Mouse (Mus musculus) midbrain, embryonic 11.5 days (tissue): ENCODE measurements at regions not wholly inside any gene's neighbourhood (a gene's known extent, or its start where the extent isn't known, plus 50 kb on each side); places are given as distances from the start of the nearest gene placed in this dataset.

Source experiments
- ATAC-seq: fragments of 200-750 bp; cut with Nextera tagmentation; 2 replicates; pipeline ENCODE4 v1.8.0; 2017; ENCODE audit warnings: moderate TSS enrichment, moderate library complexity; ENCODE audit not compliant: low FRiP score
- DNase-seq: peaks from one replicate; pipeline ENCODE4 v3.0.0; 2015; ENCODE audit warnings: low spot score; ENCODE audit errors: missing footprints
- H3K27ac ChIP-seq: fragments of 300-500 bp; sonication (generic); 2 replicates; pipeline ENCODE4 v1.5.1; 2014; ENCODE audit warnings: low read depth, low read length
- H3K27me3 ChIP-seq: fragments of 300-500 bp; sonication (generic); 2 replicates; pipeline ENCODE4 v1.6.1; 2014; ENCODE audit warnings: mild to moderate bottlenecking, low read length, moderate library complexity, mixed read lengths; ENCODE audit not compliant: control insufficient read depth, insufficient read depth
- H3K36me3 ChIP-seq: fragments of 300-500 bp; sonication (generic); 2 replicates; pipeline ENCODE4 v1.6.1; 2014; ENCODE audit warnings: mild to moderate bottlenecking, low read length, moderate library complexity, mixed read lengths; ENCODE audit not compliant: control insufficient read depth, insufficient read depth
- H3K4me1 ChIP-seq: fragments of 300-500 bp; sonication (generic); 2 replicates; pipeline ENCODE4 v1.6.1; 2014; ENCODE audit warnings: low read length; ENCODE audit not compliant: control insufficient read depth, insufficient read depth
- H3K4me2 ChIP-seq: fragments of 300-500 bp; sonication (generic); 2 replicates; pipeline ENCODE4 v1.6.1; 2014; ENCODE audit warnings: mild to moderate bottlenecking, moderate library complexity
- H3K4me3 ChIP-seq: fragments of 300-500 bp; sonication (generic); 2 replicates; pipeline ENCODE4 v1.5.1; 2014; ENCODE audit warnings: low read depth, low read length
- H3K9ac ChIP-seq: fragments of 300-500 bp; sonication (generic); 2 replicates; pipeline ENCODE4 v1.6.1; 2014; ENCODE audit warnings: low read length
- H3K9me3 ChIP-seq: fragments of 300-500 bp; sonication (generic); 2 replicates; pipeline ENCODE4 v1.6.1; 2016; ENCODE audit warnings: low read length; ENCODE audit not compliant: control insufficient read depth
- WGBS: fragments of 180-500 bp; shearing (Covaris S2); extraction: QIAGEN DNeasy Blood & Tissue Kit; methylation state at CpG from one replicate; pipeline ENCODE4 v1.1.7; 2014; 5-methylcytosine and 5-hydroxymethylcytosine counted together

DNA sequence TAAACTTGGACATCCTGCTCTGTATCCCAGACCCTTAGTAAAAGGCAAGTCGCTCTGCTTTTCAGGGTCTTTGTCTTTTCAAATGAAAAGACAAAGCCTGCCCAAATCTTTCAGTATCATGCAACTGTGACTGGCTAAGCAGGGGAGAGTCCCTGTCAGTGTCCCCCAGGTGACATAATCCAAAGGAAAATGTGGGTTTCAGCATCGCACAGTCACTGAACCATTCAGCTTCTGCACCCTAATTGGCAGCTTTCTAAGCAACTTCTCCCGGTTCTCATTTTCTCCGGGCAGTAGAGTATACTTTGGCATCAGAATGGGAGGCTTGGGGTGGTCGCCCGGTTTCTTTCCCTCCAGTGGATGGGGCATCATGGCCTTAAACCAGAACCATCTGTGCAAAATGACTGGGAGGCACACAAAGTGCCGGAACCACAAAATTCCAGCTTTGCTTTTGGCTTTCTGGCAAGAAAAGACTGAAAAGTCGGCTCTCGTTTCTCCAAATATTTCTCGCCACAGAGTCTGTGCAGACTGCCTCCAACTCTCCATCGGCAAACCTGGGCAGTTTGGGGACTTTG, 228.3 kb downstream of the Lpin1 start:
- Histone ChIP-seq H3K4me3 (no peak overlapping the region), H3K9me3 (no peaks in the 10 kb centered on the region), H3K27ac (no peak overlapping the region), H3K27me3 (no peaks in the 10 kb centered on the region), H3K36me3 (no peaks in the 10 kb centered on the region), H3K9ac (no peak overlapping the region), H3K4me2 (no peak overlapping the region), H3K4me1 (no peaks in the 10 kb centered on the region)
- DNase-seq, result no peak
- no peak for ATAC-seq
- 85% methylated on average over 11 of the region's 11 CpGs for WGBS

DNA sequence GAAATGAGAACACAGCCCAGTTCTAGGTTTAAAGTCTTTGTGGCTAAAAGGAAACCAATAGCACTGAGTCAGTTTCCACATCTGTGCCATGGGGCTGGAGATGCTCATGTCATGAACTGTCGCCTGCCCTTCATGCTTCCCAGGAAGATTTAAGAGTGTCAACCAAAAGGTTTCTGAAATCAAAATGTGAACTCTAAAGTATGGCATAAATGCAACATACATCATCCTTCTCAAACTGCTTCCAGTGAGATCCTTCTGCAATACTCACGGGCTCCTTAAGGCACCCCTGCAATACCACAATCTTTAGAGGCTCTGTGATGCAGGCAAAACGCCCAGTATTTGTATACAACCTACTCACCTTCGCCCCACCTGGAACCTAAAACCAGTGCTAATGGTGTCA, 229.7 kb downstream of the Lpin1 start:
- no peaks in the 10 kb centered on the region for H3K9me3 ChIP-seq
- H3K36me3 ChIP-seq, result no peaks in the 10 kb centered on the region
- no peak for DNase-seq
- H3K4me2 ChIP-seq, result no peak overlapping the region
- H3K4me1 ChIP-seq, result no peaks in the 10 kb centered on the region
- no peak overlapping the region for H3K9ac ChIP-seq
- ATAC-seq, result no peak
- H3K27ac ChIP-seq, result no peak overlapping the region
- H3K4me3 ChIP-seq, result no peak overlapping the region
- H3K27me3 ChIP-seq, result no peaks in the 10 kb centered on the region
- WGBS, result 78% methylated on average over 4 of the region's 4 CpGs

DNA sequence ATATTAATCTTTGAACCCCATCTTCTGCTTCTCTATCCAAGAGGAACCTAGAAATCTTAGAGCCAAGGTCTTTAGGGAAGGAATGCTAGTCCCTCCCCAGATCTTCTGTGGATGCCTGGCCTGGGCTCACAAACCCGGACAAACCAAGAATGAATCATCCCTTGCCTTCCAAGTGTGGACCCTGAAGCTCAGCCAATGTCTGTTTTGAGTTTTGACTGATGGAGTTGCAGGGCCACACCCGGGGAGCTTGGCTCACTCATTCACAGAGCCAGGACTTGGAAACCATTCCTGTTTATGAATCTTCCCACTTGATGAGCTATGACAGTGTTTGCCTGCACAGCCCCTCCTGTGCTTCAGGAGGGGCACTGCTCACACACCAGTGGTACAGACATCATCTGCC, 230.4 kb downstream of the Lpin1 start:
- 78% methylated on average over 2 of the region's 2 CpGs for WGBS
- H3K9me3 ChIP-seq, result no peaks in the 10 kb centered on the region
- H3K9ac ChIP-seq, result no peak overlapping the region

DNA sequence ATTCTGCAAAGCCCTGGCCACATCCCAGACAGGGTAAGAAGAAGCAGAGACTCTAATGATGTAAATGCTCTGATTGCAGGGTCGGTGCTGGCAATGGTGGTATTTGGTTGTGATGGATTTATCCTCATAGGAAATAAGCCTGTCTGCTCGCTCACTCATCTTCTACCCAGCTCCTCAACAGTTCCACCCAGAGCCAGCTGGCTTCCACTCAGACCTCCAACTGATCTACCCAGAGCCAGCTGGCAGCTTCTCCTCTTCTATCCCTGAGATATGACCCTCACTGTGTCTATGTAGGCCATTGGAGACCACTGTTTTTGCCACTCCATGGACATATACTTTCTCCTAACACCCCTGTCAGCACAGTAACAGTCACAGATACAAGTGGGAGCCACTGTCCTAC, 231.4 kb downstream of the Lpin1 start:
- no peak for DNase-seq
- H3K9ac ChIP-seq, result no peak overlapping the region
- H3K27ac ChIP-seq, result no peak overlapping the region
- H3K4me3 ChIP-seq, result no peak overlapping the region
- H3K36me3 ChIP-seq, result no peaks in the 10 kb centered on the region
- no peak overlapping the region for H3K4me2 ChIP-seq
- no peaks in the 10 kb centered on the region for H3K9me3 ChIP-seq
- H3K27me3 ChIP-seq, result no peaks in the 10 kb centered on the region
- H3K4me1 ChIP-seq, result no peaks in the 10 kb centered on the region
- WGBS, result 90% methylated on average over 2 of the region's 2 CpGs
- no peak for ATAC-seq

More for the DNA sequence above, 230.4 kb downstream of the Lpin1 start:
- DNase-seq (no peak), ATAC-seq (no peak)
- no peak overlapping the region for H3K4me3 ChIP-seq
- no peak overlapping the region for H3K27ac ChIP-seq
- no peaks in the 10 kb centered on the region for H3K4me1 ChIP-seq
- H3K36me3 ChIP-seq, result no peaks in the 10 kb centered on the region
- H3K4me2 ChIP-seq, result no peak overlapping the region
- no peaks in the 10 kb centered on the region for H3K27me3 ChIP-seq

DNA sequence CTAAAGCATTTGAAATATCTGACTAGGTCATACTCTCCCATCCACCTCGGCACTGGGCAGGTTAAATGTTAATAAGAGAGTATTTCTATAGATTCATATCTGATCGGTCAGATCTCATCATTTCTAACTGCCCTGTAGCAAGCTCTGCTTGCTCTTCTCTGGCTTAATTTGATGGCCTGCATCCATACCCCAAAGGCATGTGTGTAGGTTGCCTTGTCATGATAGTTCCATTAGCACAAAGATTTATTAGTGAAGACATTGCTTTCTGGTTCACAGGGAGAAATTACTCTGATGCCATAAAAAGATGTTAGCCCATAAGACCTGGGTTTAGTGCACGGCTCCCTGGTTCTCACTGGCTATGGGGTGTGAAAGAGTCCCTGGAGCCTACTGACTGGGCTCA, 232.3 kb downstream of the Lpin1 start:
- no peak for DNase-seq
- Histone ChIP-seq H3K4me1 (no peaks in the 10 kb centered on the region), H3K4me2 (no peak overlapping the region), H3K27ac (no peak overlapping the region), H3K36me3 (no peaks in the 10 kb centered on the region), H3K4me3 (no peak overlapping the region), H3K9me3 (no peaks in the 10 kb centered on the region), H3K9ac (no peak overlapping the region), H3K27me3 (no peaks in the 10 kb centered on the region)
- ATAC-seq, result no peak
- 85% methylated on average over 3 of the region's 3 CpGs for WGBS

DNA sequence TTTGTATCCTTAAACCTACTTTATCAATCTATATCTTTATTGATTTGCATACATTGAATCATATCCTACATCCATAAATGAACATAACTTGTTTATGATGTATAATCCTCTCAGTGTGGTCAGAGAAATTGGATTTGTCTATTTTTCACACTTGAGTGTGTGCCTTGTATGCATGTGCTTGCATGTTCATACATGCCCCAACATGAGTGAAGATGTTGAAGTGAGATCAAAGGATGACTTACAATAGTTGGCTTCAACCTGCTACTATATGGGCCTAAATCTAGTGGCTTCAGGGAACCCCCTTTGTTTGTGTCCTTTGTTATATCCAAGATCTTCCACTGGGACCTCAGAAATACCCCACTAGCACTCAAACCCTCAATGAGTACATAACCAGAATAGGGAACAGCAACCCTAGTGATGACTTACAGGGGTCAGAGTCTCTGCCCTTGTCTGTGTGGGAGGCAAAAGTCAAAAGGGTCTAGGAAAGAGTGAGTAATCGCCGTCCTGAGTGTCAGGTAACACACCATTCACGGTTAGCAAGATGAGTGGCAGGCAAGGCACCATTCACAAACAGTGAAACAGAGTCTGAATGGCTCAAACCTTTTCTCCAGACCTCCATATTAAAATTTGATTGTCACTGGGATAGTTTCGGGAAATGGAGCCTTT, 236.3 kb downstream of the Lpin1 start:
- ATAC-seq, result no peak
- no peaks in the 10 kb centered on the region for H3K9me3 ChIP-seq
- no peaks in the 10 kb centered on the region for H3K36me3 ChIP-seq
- no peaks in the 10 kb centered on the region for H3K4me1 ChIP-seq
- H3K27me3 ChIP-seq, result no peaks in the 10 kb centered on the region
- no peak for DNase-seq
- 85% methylated on average over 4 of the region's 4 CpGs for WGBS
- no peak overlapping the region for H3K4me3 ChIP-seq
- no peak overlapping the region for H3K27ac ChIP-seq
- H3K9ac ChIP-seq, result no peak overlapping the region
- no peak overlapping the region for H3K4me2 ChIP-seq

DNA sequence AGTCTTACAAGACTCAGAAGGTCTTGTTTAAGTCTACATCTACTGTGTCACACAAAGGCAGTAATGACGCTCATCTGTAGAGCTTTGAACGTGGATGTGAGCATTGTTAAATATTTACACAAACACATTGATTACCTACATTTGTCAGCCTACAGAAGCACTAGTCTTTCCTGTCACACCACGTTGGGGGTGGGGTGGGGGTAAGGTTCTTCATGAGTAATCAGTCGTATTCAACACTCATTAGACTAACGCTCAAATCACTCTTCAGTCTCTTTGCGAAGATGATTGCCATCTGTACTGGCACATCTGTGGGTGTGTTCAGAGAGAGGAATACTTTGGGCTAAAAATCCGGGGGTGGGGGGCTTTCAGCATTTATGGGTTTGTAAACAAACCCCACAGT, 240.7 kb downstream of the Lpin1 start:
- no peak overlapping the region for H3K4me3 ChIP-seq
- no peaks in the 10 kb centered on the region for H3K27me3 ChIP-seq
- ATAC-seq (no peak), DNase-seq (no peak)
- H3K4me2 ChIP-seq, result no peak overlapping the region
- H3K4me1 ChIP-seq, result no peaks in the 10 kb centered on the region
- H3K9ac ChIP-seq, result no peak overlapping the region
- no peaks in the 10 kb centered on the region for H3K9me3 ChIP-seq
- H3K36me3 ChIP-seq, result no peaks in the 10 kb centered on the region
- 83% methylated on average over 7 of the region's 7 CpGs for WGBS
- no peak overlapping the region for H3K27ac ChIP-seq

DNA sequence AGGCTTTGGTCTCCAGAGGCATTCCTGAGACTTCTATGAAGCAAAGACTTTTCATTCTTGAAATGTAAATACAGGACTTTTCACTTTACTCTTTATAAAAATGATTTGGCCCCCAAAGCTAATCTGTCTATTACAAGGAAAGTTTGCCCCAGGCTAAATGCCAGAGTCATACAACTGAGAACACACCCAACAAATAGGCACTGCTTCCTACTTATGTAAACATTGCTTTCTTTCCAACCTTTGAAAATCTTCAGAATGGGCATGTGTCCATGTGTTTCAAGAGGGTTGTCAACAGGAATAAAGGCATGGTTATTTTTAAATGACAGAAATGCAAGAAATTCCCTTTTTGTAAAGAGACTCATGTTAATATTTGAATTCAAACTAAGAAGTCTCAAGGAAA, 248.4 kb downstream of the Lpin1 start:
- ATAC-seq (no peak), DNase-seq (no peak)
- no peak overlapping the region for H3K9ac ChIP-seq
- peaks cover 2% of the 10 kb centered on the region; the same call in 1 of the 2 replicates for H3K9me3 ChIP-seq
- H3K4me3 ChIP-seq, result no peak overlapping the region
- no peak overlapping the region for H3K4me2 ChIP-seq
- H3K4me1 ChIP-seq, result no peaks in the 10 kb centered on the region
- H3K27me3 ChIP-seq, result no peaks in the 10 kb centered on the region
- H3K27ac ChIP-seq, result no peak overlapping the region
- H3K36me3 ChIP-seq, result no peaks in the 10 kb centered on the region

DNA sequence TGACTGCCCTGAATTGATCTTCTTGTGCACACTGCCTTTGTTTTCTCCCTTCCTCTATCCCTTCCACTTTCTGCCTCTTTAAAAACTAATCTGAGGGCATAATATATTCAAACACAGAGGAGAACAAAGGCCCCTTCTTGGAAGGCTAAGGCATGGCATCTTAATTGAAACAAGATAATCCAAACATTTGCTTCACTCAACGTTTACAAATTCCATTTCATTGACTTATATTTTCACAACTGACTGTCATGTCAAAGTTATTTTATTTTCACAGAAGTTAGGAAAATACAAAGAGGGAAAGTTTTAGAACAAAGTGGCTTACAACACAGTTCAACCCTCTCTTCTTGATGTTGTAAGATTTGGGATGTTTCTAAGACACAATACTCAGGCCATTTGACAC, 251.9 kb downstream of the Lpin1 start:
- H3K27me3 ChIP-seq, result no peaks in the 10 kb centered on the region
- H3K4me3 ChIP-seq, result no peak overlapping the region
- no peak overlapping the region for H3K4me2 ChIP-seq
- no peak overlapping the region for H3K9ac ChIP-seq
- ATAC-seq (no peak), DNase-seq (no peak)
- H3K4me1 ChIP-seq, result no peaks in the 10 kb centered on the region
- 22% methylated on average over 1 of the region's 1 CpGs for WGBS
- H3K9me3 ChIP-seq, result peaks cover 2% of the 10 kb centered on the region; the same call in 1 of the 2 replicates
- no peak overlapping the region for H3K27ac ChIP-seq
- H3K36me3 ChIP-seq, result no peaks in the 10 kb centered on the region
